Mouse (Mus musculus): ENCODE data around the gene Olfr288. TPM values are rescaled to one million over a fixed set of nuclear protein-coding genes. Genes with fewer than 3 reads are reported as not detected.

Olfr288 gene
- polyA plus RNA-seq, 1 experiment from 2014 or later = not detected

DNA sequence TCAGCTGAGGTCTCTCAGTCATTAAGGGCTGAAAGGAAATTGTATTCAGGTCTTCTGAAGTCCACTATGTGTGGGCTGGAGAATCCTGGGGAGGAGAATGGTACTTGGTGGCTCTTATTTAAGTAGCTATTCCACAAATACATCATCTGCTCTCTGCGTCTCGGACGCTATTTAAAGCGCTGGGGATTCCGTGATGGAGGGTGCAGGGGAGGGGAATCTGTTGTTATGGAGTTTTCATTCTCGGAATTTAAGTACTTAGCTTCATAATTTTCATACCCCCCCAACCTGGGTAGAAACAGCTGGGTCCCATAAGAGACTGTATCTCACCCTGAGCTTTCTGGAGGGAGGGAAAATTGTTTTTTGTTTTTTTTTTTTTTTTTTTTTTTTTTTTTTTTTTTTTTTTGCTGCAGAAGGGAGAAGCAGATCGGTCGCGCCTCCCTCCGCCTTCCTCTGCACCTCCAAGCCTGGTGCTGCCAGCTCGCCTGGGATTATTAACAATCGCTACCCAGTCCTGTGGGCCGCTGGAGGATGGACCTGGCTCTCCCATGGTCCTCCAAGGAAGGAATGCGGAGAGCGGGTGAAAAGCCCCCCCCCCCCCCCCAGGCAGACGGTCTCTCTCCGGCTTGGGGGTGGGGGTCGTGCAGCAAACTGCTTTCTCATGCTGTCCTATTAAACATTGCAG lies 28.2 kb downstream of the Olfr288 start, which contains the start of gene Ccdc184:
Ccdc184 (plus strand) TSS at position 196 of the 682 bp plus-strand sequence.
- H3K4me1 ChIP-seq (replicated peaks) = peaks cover 26% of the 10 kb centered on the region
- H3K27me3 ChIP-seq (replicated peaks) = peaks cover 72% of the 10 kb centered on the region
- no peaks in the 10 kb centered on the region for H3K9me3 ChIP-seq (replicated peaks)
- no peak within 1 kb of the TSS for H3K27ac ChIP-seq (ENCODE audit: poor library complexity, severe bottlenecking)
- peak within 1 kb of the TSS; percentile 93 for H3K4me2 ChIP-seq
- H3K9ac ChIP-seq = peak within 1 kb of the TSS; percentile 63
- no peaks in the 10 kb centered on the region for H3K36me3 ChIP-seq
- peak; percentile 9; the same call in 1 of the 2 replicates for ATAC-seq (ENCODE audit: insufficient number of reproducible peaks, low FRiP score)
- 4% methylated on average over 18 of the region's 18 CpGs for WGBS
- peak within 1 kb of the TSS; percentile 61 for H3K4me3 ChIP-seq

DNA sequence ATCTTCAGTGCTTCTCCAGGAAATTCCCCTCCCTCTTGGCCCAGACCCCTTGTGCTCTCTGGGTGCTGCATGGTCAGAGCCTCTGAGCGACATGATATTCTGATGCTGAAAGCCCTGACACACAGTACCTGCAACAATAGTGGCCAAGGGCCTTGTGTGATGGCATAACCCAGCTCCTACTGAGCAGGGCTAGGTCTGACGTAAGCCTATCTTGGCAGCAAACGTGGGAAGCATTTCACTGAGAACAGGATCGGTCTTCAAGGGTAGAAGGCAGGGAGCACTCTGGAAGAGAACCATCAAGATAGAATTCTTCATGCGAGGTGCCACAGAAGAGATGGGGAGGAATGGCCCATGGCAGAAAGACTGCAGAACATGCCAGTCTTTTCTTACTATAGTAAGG lies 29.8 kb downstream of the Olfr288 start, which contains the start of gene Asb8:
Asb8 (minus strand) TSS at position 101 of the 400 bp plus-strand sequence.
- no peaks in the 10 kb centered on the region for H3K36me3 ChIP-seq
- 71% methylated on average over 5 of the region's 5 CpGs for WGBS
- no peak within 1 kb of the TSS for H3K4me2 ChIP-seq
- peaks cover 57% of the 10 kb centered on the region for H3K27me3 ChIP-seq (replicated peaks)
- no peak within 1 kb of the TSS for H3K9ac ChIP-seq
- H3K4me1 ChIP-seq (replicated peaks) = peaks cover 26% of the 10 kb centered on the region
- no peak within 1 kb of the TSS for H3K4me3 ChIP-seq
- no peak for ATAC-seq (ENCODE audit: insufficient number of reproducible peaks, low FRiP score)
- H3K9me3 ChIP-seq (replicated peaks) = no peaks in the 10 kb centered on the region
- no peak within 1 kb of the TSS for H3K27ac ChIP-seq (ENCODE audit: poor library complexity, severe bottlenecking)

DNA sequence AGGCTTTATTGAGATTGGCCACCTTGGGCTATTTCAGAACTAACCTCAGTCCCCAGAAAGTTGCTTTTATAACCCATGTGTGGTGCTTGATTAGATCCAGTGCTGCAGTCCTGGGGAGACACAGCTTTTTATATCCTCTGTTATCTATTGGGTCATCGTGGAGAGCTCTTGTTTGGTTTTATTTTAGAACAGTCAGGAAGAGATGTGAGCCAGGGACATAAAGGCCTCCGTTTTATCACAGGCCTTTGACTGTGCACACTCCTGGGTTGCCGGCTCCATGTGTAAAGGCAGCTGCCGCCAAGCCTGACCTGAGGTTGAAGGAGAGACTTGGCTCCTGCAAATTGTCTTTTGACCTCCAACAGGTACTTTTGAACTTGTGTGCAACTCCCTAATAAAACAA lies 32.8 kb downstream of the Olfr288 start:
- Histone ChIP-seq H3K27ac (ENCODE audit: poor library complexity, severe bottlenecking) (peak overlapping the region; percentile 51), H3K9me3 (replicated peaks) (no peaks in the 10 kb centered on the region), H3K36me3 (no peaks in the 10 kb centered on the region), H3K9ac (no peak overlapping the region), H3K4me2 (no peak overlapping the region), H3K4me3 (no peak overlapping the region), H3K4me1 (replicated peaks) (peaks cover 16% of the 10 kb centered on the region), H3K27me3 (replicated peaks) (peaks cover 27% of the 10 kb centered on the region)
- no peak for ATAC-seq (ENCODE audit: insufficient number of reproducible peaks, low FRiP score)
- 40% methylated on average over 4 of the region's 4 CpGs for WGBS

DNA sequence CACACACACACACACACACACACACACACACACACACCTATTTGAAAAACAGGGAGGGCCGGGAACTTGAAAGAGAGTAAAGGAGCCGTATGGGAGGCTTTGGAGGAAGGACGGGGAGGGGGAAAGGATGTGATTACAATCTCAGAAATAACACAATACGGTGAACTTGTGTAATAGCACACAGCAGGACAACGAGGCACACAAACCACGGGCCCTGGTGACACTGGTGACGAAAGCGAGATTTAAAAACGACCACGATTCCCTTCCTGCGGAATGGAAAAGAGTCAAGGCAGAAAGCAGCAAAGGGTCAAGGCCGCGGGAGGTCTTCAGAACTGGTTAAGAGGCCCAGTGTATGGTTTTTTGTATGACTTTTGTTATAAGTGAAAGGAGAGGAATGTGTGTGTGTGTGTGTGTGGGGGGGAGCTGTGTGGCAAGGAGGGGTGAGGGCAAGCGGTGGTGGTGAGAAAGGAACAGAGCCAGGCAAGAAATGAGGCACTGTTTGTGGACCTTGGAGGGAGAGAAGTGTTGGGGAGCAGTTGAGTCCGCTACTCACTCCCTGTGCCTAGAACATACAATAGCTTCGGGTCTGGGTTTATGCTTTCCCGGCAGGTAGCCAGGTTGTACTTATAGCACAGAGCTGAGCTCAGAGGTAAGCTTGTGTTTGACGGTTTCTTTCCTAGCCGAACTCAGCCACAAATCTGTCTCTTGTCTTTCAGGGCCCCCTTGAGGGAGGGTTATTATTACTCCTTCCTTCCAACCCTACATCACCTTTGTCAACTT lies 34.1 kb downstream of the Olfr288 start:
- Histone ChIP-seq H3K9ac (no peak overlapping the region), H3K27ac (ENCODE audit: poor library complexity, severe bottlenecking) (no peak overlapping the region), H3K27me3 (replicated peaks) (peaks cover 18% of the 10 kb centered on the region), H3K4me1 (replicated peaks) (0 out of 2 replicates have a peak, but pooled peaks cover 8% of the 10 kb centered on the region), H3K9me3 (replicated peaks) (no peaks in the 10 kb centered on the region), H3K4me3 (no peak overlapping the region), H3K36me3 (no peaks in the 10 kb centered on the region), H3K4me2 (no peak overlapping the region)
- ATAC-seq (ENCODE audit: insufficient number of reproducible peaks, low FRiP score) = no peak
- whole genome bisulfite sequencing = 70% methylated on average over 19 of the region's 19 CpGs

DNA sequence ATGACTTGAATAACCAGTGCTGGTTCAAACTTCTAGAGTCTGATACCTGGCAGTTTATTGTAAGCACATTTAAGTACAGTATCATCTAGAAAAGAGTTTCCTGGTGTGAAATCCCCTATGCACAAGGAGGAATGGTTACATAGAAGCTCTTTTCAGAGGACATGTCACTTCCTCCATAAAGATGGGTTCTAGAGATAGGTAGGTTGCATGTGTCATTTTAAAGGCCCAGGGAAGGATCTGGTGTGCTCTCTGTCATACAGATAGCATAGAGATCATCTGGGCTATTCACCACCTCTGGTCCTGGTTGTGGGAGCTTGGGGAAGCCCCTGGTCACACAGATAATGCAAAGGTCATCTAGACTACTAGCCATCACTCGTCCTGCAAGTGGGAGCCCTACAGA lies 38.1 kb downstream of the Olfr288 start:
- H3K36me3 ChIP-seq = no peaks in the 10 kb centered on the region
- H3K4me3 ChIP-seq = no peak overlapping the region
- H3K4me1 ChIP-seq (replicated peaks) = 0 out of 2 replicates have a peak, but pooled peaks cover 2% of the 10 kb centered on the region
- 43% methylated on average over 1 of the region's 1 CpGs for WGBS
- H3K9ac ChIP-seq = no peak overlapping the region
- H3K9me3 ChIP-seq (replicated peaks) = no peaks in the 10 kb centered on the region
- H3K4me2 ChIP-seq = no peak overlapping the region
- no peak for ATAC-seq (ENCODE audit: insufficient number of reproducible peaks, low FRiP score)
- no peaks in the 10 kb centered on the region for H3K27me3 ChIP-seq (replicated peaks)
- H3K27ac ChIP-seq (ENCODE audit: poor library complexity, severe bottlenecking) = no peak overlapping the region

DNA sequence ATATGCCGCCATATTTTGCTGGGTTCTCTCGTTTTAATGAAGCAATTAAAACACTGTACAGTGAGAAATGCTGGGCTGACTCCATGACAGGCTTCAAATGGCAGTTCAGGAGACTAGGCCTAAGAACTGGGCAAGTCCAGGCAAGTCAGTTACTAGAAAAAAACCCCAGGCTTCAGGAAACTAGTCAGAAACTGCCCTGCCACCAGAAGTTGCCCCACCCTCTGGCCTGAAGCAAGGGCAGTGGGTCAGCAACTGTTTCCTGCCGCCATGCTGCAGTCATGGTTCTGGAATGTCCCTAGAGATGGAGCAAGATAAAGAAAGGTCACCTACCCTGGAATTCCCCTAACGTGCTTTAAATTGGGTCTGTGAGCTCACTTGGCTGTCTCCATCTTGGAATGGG lies 39.4 kb downstream of the Olfr288 start:
- H3K27ac ChIP-seq (ENCODE audit: poor library complexity, severe bottlenecking) = no peak overlapping the region
- WGBS = 53% methylated on average over 4 of the region's 4 CpGs
- H3K4me1 ChIP-seq (replicated peaks) = no peaks in the 10 kb centered on the region
- ATAC-seq (ENCODE audit: insufficient number of reproducible peaks, low FRiP score) = no peak
- H3K9me3 ChIP-seq (replicated peaks) = no peaks in the 10 kb centered on the region
- no peak overlapping the region for H3K4me3 ChIP-seq
- no peak overlapping the region for H3K4me2 ChIP-seq
- H3K9ac ChIP-seq = no peak overlapping the region
- no peaks in the 10 kb centered on the region for H3K27me3 ChIP-seq (replicated peaks)
- no peaks in the 10 kb centered on the region for H3K36me3 ChIP-seq

DNA sequence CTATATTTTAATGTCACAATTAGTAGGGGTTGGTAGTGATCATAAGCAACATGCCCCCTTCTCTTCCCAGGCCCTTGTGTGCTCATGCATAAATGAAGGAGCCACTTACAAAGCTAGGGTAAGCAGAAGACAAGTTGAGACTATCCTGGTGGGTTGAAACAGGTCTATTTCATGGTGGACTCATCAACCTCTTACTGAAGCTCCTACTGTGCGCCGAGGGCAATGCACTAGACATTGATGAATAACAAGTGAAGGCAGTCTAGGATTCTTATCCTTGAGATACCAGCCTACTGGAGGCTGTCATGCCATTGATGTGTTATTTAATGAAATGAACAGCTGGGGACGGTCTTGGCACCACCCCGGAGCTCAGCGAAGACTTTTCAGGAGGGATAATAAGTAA lies 40.1 kb downstream of the Olfr288 start:
- ATAC-seq (ENCODE audit: insufficient number of reproducible peaks, low FRiP score) = no peak
- H3K4me3 ChIP-seq = no peak overlapping the region
- 89% methylated on average over 5 of the region's 5 CpGs for WGBS
- H3K27me3 ChIP-seq (replicated peaks) = no peaks in the 10 kb centered on the region
- no peak overlapping the region for H3K4me2 ChIP-seq
- no peak overlapping the region for H3K9ac ChIP-seq
- no peak overlapping the region for H3K27ac ChIP-seq (ENCODE audit: poor library complexity, severe bottlenecking)
- H3K36me3 ChIP-seq = no peaks in the 10 kb centered on the region
- no peaks in the 10 kb centered on the region for H3K9me3 ChIP-seq (replicated peaks)
- H3K4me1 ChIP-seq (replicated peaks) = no peaks in the 10 kb centered on the region

DNA sequence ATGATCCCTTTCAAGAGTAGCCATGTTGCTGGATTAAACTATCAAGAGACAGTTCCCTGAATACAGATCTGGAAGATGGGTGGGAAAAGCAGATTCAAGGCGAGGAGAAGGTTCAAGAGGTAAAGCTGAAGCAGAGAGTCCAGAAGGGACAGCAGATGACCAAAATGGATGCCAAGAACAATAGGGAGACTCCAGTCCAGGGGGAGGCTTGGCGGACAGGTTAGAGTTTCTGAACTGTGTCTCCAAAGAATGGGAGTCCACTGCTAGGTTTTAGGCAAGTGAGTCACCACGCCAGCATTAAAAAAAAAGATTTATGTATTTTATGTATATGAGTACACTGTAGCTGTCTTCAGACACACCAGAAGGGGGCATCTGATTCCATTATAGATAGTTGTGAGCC lies 40.7 kb downstream of the Olfr288 start:
- no peaks in the 10 kb centered on the region for H3K9me3 ChIP-seq (replicated peaks)
- no peaks in the 10 kb centered on the region for H3K27me3 ChIP-seq (replicated peaks)
- ATAC-seq (ENCODE audit: insufficient number of reproducible peaks, low FRiP score) = no peak
- no peak overlapping the region for H3K9ac ChIP-seq
- no peak overlapping the region for H3K4me3 ChIP-seq
- no peak overlapping the region for H3K27ac ChIP-seq (ENCODE audit: poor library complexity, severe bottlenecking)
- no peaks in the 10 kb centered on the region for H3K36me3 ChIP-seq
- H3K4me2 ChIP-seq = no peak overlapping the region
- WGBS = 76% methylated on average over 3 of the region's 3 CpGs
- H3K4me1 ChIP-seq (replicated peaks) = peaks cover 3% of the 10 kb centered on the region; the same call in 1 of the 2 replicates

DNA sequence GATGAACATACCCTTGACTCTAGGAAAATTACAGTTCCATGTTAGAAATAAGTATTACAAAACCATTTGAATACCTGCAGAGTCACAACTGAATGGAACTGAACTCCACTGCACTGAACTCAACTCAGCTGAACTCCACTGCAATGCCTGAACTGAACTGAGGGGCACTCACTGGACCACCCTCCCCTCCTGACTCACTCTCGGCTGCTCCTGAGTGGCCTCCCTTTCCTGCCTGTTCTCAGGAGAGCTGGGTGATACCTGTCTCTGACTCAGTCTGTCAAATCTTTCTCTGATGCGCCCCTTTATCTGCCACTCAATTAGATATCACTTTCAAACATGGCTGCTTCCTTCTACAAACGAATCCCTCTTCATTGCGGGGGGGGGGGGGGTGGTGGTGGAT lies 41.2 kb downstream of the Olfr288 start:
- Histone ChIP-seq H3K36me3 (no peaks in the 10 kb centered on the region), H3K9ac (no peak overlapping the region), H3K4me3 (no peak overlapping the region), H3K27ac (ENCODE audit: poor library complexity, severe bottlenecking) (no peak overlapping the region), H3K4me2 (no peak overlapping the region), H3K4me1 (replicated peaks) (peaks cover 3% of the 10 kb centered on the region; the same call in 1 of the 2 replicates), H3K9me3 (replicated peaks) (no peaks in the 10 kb centered on the region), H3K27me3 (replicated peaks) (no peaks in the 10 kb centered on the region)
- no peak for ATAC-seq (ENCODE audit: insufficient number of reproducible peaks, low FRiP score)
- WGBS = 52% methylated on average over 4 of the region's 4 CpGs

DNA sequence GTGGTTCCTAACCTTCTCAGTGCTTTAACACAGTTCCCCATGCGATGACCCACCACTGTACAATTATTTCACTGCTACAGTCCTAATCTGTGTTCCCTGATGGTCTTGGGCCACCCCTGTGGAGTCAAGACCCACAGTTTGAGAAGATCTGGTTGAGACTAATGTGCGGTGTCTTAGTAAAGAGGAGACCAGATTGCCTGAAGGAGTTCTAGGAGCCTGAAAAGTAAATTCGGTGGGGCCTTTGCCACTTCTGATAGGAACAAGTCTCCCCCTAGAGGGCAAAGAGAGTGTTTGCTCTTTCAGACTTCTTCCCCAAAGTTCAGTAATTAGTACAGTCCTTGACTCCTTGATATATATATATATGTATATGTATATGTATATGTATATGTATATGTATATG lies 41.7 kb downstream of the Olfr288 start:
- H3K27ac ChIP-seq (ENCODE audit: poor library complexity, severe bottlenecking) = no peak overlapping the region
- no peaks in the 10 kb centered on the region for H3K27me3 ChIP-seq (replicated peaks)
- WGBS = 30% methylated on average over 3 of the region's 3 CpGs
- ATAC-seq (ENCODE audit: insufficient number of reproducible peaks, low FRiP score) = no peak
- no peak overlapping the region for H3K4me2 ChIP-seq
- no peak overlapping the region for H3K4me3 ChIP-seq
- no peak overlapping the region for H3K9ac ChIP-seq
- peaks cover 3% of the 10 kb centered on the region; the same call in 1 of the 2 replicates for H3K4me1 ChIP-seq (replicated peaks)
- no peaks in the 10 kb centered on the region for H3K9me3 ChIP-seq (replicated peaks)
- no peaks in the 10 kb centered on the region for H3K36me3 ChIP-seq

DNA sequence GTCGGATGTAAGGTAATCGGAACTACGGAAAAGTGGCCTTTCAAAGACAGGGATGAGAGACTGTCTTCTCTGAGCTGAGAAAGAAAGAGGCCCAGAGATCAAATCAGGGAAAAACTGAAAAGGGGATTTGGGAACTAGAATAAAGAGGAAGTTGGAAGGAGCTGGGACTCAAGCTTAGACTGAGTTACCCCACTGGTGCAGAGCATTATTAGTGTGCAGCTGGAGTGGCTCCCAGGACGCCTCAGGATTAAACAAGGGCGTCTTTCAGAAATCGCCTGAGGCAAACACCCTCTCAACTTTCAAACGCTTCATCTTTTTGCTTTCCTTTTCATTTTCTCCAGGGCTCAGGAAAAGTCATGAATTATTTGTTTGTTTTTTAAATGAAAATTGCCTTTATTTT lies 42.4 kb downstream of the Olfr288 start:
- no peak for ATAC-seq (ENCODE audit: insufficient number of reproducible peaks, low FRiP score)
- Histone ChIP-seq H3K9ac (no peak overlapping the region), H3K27ac (ENCODE audit: poor library complexity, severe bottlenecking) (no peak overlapping the region), H3K36me3 (no peaks in the 10 kb centered on the region), H3K4me3 (no peak overlapping the region), H3K4me1 (replicated peaks) (peaks cover 9% of the 10 kb centered on the region), H3K27me3 (replicated peaks) (no peaks in the 10 kb centered on the region), H3K9me3 (replicated peaks) (no peaks in the 10 kb centered on the region), H3K4me2 (no peak overlapping the region)
- WGBS = 75% methylated on average over 7 of the region's 7 CpGs
